Mouse (Mus musculus) left cerebral cortex, adult 8-10 months (tissue): ENCODE measurements around the gene Cfap157. TPM values are rescaled to one million over a fixed set of nuclear protein-coding genes. Genes with fewer than 3 reads are reported as not detected.

ENCODE experiments used
- DNase-seq, 2 experiments: peaks; one replicate each; pipeline ENCODE4 v3.0.0; 2022; ENCODE audit warnings: low spot score in 2 of 2
- total RNA-seq, 4 experiments: library from RNA; stranded (reverse); gene quantifications; 2 replicates each; pipeline ENCODE4 v1.2.4; 2022

The Cfap157 gene
- total RNA-seq, 4 experiments from 2014 or later, result 0.27 to 1.0 (median 0.66) TPM; not detected in 1

GRCm38 (mm10) chr2:32781710-32782109 is 2.5 kb downstream of the Cfap157 start:
- no peak for DNase-seq

DNA sequence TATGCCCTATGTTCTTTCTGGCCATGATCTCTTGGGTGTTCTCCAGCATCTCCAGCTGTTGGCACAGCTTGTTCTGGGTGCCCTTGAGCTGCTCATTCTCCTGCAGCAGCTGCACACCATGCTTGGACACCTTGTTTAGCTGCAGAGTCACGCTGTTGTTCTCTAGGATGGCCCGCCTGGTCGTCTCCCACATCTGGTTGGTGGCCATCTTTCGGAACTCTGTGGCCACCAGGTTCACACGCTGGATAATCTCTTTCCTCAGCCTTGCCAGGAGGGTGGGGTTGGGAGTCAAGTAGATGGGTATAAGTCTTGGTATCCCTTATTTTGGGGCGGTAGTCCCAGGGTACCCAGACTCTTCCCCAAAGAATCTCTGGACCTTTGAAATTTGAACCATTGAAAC is 4.5 kb downstream of the Cfap157 start:
- DNase-seq, result no peak

DNA sequence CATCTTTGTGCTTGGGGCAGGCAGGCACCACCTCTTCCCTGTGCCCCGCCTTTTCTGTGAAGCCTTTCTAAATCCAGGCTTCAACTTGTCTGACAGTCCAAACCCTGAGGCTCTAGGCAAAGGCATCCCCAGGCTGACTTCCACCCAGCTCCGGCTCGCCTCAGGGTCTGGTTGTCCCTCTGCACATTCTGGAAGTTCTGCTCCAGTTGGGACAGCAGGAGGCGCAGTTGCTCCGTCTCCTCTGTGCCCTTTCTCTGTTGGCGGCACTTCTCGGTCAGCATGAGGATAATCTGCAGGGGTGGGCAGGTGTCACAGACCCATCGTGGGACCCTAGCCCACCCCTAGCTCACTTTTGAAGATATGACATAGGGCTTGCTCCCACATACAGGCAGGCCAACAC is 5.1 kb downstream of the Cfap157 start:
- DNase-seq, result peak in 1 of 2 experiments; percentile 56

GRCm38 (mm10) chr2:32778081-32778480 is 6.1 kb downstream of the Cfap157 start:
- no peak for DNase-seq

DNA sequence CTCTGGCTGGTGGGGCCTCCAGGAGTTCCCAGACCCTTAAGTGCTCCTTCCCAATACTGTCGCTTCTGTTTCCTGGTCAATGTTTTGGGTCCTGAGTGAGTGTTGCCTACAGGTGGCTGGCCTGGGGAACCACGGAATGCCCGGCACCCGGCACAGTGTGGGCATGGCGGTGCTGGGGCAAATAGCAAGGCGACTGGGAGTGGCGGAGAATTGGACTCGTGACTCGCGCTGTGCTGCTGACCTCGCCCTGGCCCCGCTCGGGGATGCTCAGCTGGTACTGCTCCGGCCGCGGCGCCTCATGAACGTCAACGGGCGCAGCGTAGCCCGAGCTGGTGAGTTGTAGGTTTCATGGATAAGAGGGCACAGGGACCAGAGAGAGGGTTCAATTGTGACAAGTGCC is 8.0 kb downstream of the Cfap157 start:
- DNase-seq, result no peak

- peak; percentile 96 to 97 for DNase-seq
Observed at GRCm38 (mm10) chr2:32775359-32776074, 8.7 kb downstream of the Cfap157 start, which contains the start of the genes Ttc16 and Ptrh1. Ttc16 (minus strand) TSS chr2:32775633. Ptrh1 (plus strand) TSS chr2:32775786.

GRCm38 (mm10) chr2:32772626-32773279 is 11.5 kb downstream of the Cfap157 start:
- DNase-seq, result no peak

GRCm38 (mm10) chr2:32771886-32772285 is 12.3 kb downstream of the Cfap157 start:
- DNase-seq, result no peak

DNA sequence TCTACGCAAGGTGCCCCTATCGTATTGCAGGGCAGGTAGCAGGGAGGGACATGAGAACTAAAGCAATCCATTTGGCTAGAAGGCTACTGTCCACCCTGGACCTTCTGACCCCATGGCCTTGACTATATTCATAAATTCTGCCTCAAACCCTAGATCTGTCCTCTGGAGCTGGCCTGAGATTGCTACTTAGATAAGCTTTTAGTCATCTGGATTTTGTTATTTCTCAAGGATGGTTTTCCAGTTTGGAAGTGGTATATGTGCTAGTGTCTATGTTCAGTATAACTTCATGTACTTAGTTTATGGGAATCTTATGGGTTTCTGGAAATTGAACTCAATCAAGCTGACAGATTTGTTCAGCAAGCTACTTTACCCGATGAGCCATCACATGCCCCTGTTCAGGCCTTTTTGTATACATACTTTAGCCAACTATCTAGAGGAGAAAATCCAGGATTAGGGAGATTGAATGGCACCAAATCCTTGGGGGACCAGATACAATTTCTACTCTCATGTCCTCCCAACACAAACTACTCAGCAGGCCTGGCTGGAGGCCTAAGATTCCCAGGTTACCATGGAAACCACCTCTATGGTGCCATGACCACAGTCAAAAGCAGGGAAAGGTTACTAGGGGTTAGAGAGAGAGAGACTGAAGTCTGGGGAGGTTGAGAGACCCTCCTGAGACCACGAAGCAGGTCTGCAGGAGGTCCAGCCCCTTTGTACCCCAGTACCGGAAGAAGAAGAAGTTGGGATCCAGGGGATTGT is 14.7 kb downstream of the Cfap157 start:
- no peak for DNase-seq

DNA sequence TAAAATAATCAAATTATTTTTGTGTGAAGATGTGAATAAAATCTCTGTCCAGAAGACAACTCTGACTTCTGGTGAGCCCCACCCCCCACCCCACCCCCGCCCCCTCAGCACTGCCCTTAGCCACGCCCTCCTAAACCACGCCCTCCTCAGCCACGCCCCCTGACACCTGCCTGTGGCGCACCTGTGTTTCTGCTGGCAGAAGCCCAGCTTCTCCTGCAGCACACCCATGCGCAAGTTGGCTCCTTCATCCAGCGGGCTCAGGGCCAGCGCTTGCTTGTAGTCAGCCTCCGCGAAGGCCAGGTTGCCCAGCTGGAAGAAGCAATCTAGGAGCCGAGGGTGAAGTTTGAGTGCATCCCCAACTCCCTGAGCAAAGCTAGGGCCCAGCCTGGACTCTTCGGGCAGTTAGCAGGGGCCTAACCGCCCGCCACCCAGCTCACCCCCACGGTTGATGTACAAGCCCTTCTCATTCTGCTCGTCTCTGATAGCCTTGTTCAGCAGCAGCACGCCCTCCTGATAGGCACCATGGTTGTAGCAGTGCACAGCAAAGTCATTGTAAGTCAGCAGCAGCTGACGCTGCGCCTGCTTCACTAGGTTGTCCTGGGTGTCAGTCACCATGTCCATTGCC is 15.5 kb downstream of the Cfap157 start:
- DNase-seq, result no peak

GRCm38 (mm10) chr2:32767241-32767640 is 17.0 kb downstream of the Cfap157 start:
- DNase-seq, result no peak

DNA sequence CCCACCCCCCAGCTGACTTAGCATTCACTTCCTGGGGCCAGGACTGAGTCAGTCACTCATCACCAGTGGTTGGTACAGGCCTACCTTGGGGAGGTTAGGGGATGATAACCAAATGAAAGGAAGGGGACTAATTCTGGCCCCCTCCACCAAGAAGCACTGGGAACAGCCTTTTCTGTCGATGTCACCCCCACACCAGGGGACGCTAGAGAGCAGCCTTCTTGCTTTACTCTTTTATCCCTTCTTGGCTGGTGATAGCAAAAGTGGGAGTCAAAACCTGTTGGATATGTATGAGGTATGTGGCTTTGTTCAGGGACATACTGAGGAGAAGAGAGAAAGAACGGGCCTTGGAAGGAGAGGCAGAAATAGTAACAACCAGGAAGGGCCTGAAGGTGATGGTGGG is 20.9 kb downstream of the Cfap157 start:
- no peak for DNase-seq

GRCm38 (mm10) chr2:32761859-32762258 is 22.4 kb downstream of the Cfap157 start:
- no peak for DNase-seq

GRCm38 (mm10) chr2:32761361-32761760 is 22.9 kb downstream of the Cfap157 start:
- no peak for DNase-seq

DNA sequence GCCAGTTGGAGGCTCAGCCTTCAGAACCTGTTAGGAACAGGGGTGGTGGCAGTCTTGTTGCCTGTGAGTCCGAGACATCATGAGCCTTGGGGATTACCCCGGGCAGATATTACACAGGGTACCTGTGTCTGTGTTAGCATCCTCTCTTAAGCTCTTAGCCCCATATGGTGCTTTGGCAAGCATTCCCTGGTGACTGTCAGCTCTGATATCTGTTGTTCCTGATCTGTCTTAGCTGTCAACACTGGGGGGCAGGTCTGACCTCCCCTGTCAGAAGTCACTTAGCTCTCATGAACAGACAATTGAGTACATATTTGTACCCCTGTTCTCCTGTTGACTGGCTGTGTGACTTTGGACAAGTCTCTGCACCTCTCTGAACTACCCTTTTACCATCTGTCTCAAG is 25.2 kb downstream of the Cfap157 start:
- DNase-seq, result no peak

- no peak for DNase-seq
Observed at GRCm38 (mm10) chr2:32758503-32758902, 25.7 kb downstream of the Cfap157 start.

- peak; percentile 87 to 96 for DNase-seq
Observed at GRCm38 (mm10) chr2:32757056-32757845, 27.0 kb downstream of the Cfap157 start, which contains the start of gene Tor2a. Tor2a (plus strand) TSS chr2:32757234.

GRCm38 (mm10) chr2:32756674-32757055 is 27.6 kb downstream of the Cfap157 start:
- no peak for DNase-seq

DNA sequence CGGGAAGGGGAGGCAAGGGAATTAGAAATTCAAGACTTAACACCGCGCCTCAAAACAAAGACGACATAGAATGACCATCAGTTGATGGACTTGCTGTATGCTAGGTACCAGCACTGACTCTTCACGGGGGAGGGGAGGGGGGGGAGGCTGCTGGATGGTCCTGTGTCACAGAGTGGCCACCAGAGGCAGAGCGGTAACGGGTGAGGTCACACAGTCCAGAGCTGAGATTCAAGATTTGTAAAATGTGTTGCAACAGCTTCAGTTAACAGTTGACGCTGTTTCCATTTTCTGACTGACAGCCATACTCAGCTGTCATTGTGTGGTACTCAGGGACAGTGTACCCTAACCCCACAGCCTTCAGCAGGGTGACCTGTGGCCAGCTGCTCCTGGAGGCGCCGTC is 32.0 kb downstream of the Cfap157 start:
- no peak for DNase-seq

- DNase-seq, result no peak
Observed at GRCm38 (mm10) chr2:32751665-32752033, 32.6 kb downstream of the Cfap157 start.
